Mouse (Mus musculus): Measurements from ENCODE around the gene Dync1li2.

GRCm38 (mm10) chr8:104412805-104413532, 29.9 kb downstream of the Dync1li2 start:
- TF ChIP-seq CTCF (IDR thresholded peaks at IDR 0.05; ENCODE audit: borderline replicate concordance, insufficient read depth, low read length), result no peak
- TF ChIP-seq POLR2A (IDR thresholded peaks at IDR 0.05; ENCODE audit: low read depth, low read length), result no peak

Measured in embryonic fibroblast, embryonic 13.5 days (primary cell).